Mouse (Mus musculus) WW6 (cell line): ENCODE results near the gene Ercc6l2.
"Not testable (repeated sequence)": the region's sequence is repeated elsewhere in the genome, so short reads cannot be mapped to it uniquely, and the experiment has no call there.

Experiments
- DNase-seq: peaks from one replicate; pipeline ENCODE4 v3.0.0-alpha.2; 2013; ENCODE audit warnings: low read depth, low spot score

The Ercc6l2 gene

DNA sequence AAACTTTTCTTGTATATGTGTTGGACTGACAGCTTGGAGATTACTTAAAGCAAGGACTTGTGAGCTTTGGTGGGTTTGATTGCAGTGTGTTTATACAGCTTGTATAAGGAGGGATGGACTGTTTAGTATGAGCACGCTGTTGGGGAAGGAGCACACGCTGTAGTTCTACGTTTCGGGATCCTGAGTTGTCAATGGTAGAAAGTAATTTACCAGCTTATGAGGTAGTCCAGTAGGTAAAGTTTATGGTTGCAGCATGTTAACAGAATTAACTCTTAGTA lies 64.8 kb downstream of the Ercc6l2 start:
- DNase-seq: no peak

DNA sequence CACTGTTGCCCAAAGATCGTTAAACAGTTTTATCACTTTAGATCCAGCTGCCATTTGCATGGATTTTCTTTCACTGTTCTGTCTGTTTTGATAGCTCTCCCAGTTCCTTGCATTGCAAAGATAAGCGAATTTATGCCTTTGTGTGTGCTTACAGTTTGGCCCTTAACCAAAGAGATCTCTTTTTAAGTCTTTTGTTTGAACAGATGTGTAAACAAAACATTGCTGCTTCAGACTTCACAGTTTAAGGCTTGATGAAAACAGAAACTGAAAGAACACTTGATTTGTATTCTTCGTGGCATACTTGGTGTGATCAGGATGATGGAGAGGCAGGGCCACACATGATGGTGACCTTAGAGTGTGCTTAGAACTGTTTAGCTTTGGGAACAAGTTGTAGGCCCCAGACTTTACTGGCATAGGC lies 70.5 kb downstream of the Ercc6l2 start:
- DNase-seq: no peak

DNA sequence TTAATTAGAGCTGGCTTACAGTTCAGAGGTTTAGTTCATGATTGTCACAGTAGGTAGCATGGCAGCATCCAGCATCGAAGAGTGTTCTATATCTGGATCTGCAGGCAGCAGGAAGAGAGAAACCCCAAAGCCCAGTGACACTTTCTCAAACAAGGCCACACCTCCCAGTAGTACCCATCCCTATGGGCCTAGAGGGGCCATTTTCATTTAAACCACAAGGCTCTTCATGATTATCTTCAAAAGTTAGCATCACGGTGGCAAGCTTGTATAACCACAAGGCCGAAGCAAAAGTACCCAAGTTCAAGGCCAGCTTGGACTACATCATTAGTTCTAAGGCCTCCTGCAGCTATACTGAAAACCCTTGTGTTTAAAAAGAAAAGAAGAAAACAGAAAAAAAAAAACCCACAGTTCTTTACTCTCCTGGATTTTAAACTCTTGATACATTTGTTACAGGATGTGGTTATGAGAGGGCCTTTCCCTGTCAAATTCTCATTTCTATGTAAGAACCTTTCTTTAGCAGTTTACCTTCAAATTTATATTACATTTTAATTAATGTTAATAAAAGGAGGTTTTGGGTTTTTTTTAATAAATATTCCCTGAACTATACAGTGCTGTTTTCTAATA lies 71.5 kb downstream of the Ercc6l2 start:
- no peak for DNase-seq

DNA sequence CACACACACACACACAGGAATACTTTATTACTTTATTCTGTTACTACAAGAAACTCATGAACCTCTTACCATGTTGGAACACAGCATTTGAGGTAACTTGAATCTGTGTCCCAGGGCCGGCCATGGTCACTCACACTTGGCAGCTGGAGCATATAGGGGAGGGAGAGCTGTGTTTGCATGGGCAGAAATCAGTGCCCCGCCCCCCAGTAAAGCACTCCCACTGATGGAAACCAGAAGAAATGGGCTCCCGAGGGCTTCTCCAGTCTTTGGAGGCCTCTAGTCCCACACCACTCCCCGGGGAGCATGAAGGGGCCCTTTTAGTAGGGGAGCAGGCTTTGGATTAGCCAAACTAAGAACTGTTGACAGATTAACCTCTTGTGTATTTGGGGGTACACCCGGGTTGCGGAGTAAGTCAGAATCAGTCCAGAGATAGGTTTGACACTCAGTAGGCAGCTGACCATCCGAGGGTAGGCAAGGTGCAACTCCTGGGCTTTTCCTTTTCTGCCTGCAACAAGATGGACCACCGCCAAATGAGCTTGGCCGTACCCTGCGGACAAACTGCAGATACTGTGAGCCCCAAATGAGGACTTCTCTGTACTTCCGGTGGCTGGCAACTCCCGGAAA lies 85.8 kb downstream of the Ercc6l2 start:
- no peak for DNase-seq

DNA sequence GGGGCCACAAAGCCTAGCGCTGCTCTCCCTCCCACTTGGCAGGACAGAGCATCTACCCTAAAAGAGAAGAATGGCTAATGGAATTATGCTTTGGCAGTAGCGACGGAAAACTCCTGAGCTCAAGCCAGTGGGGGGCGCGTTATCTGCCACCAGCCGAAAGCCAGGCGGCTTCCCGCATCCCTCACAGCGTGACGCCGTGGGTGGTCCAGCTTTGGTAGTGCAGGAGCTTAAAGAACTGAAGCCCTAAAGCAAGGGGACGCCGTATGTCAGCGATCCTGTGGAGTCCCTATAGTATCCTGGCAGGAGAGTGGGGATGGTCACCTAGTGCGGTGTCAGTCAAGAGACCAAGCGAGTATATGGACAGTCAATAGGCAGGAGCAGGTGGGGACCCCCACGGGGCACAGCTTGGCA lies 86.3 kb downstream of the Ercc6l2 start:
- DNase-seq: no peak

DNA sequence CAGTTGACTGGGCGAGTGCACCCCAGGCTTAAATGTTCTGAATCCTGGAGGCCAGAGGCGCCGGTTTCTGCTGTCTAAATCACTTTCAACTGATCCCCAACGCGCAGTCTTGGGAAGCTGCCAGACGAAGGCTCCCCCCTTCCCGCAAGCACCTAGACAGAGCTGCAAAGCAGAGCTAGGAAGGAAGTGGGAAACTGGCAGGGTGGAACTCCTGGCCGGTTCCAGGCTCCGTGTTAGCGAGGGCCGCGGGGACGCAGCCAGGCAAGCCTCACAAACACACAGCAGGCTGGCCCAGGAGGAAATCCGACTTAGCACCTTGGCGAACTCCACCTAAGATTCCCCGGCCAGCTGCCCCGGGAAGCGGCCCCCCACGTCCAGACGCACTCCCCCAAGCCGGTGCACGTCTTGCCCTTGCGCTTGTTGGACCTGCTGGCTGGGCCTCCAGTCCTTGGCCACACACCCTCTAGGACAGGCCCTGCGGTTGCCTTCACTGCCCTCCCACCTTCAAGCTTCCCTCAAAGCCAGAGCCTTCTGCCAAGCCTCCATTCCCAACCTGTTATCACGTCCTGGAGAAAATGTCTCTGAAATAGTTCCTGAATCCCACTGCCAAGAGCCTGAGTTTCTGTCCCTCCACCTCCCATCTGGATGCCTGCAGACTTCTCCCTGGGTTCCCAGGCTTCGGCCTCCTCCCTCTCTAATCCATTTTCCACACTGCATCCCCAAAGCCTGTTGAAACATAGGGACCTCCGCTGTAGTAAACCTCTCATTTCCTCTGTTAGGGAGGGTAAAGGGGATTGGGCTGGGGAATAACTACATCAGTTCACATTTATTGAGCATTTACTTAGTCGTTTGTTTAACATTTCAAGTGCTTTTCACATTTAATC lies 86.9 kb downstream of the Ercc6l2 start:
- no peak for DNase-seq

DNA sequence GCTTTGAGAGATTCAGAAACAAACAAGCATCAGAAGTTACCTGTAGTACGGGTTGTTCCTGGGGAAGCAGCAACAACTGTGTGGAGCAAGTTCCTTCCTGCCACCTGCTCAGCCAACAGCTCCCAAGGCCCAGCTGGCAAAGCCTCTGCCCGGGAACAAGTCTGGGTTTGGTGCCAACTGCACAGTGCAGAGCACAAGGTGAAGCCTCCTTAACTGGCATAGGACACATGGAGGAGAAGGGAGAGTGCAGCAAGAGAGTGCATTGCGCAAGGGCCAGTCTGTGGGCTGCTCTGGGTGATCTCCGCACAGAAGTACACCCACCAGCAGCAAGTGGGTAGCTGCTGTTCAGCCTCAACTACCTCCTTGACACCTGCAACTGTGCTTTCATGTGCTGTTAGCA lies 91.5 kb downstream of the Ercc6l2 start:
- DNase-seq: no peak

DNA sequence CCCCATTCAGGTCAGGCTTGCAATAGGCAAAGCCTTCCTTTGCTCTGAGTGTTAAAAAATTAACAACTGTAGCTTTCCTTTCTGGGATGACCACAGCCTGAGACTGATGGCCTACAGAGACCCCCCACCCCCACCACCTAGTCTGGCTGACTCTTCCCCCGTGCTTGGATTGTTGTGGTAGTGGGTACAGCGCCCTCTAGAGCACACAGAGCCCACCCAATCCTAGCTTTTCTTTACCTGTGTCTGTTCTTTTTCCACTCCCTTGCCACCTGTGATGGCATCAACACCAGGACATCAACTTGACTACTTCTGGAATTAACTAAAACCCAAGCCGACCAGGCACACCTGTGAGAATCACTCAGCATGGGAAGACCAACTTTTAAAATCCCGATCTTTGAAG lies 92.4 kb downstream of the Ercc6l2 start:
- DNase-seq: no peak

DNA sequence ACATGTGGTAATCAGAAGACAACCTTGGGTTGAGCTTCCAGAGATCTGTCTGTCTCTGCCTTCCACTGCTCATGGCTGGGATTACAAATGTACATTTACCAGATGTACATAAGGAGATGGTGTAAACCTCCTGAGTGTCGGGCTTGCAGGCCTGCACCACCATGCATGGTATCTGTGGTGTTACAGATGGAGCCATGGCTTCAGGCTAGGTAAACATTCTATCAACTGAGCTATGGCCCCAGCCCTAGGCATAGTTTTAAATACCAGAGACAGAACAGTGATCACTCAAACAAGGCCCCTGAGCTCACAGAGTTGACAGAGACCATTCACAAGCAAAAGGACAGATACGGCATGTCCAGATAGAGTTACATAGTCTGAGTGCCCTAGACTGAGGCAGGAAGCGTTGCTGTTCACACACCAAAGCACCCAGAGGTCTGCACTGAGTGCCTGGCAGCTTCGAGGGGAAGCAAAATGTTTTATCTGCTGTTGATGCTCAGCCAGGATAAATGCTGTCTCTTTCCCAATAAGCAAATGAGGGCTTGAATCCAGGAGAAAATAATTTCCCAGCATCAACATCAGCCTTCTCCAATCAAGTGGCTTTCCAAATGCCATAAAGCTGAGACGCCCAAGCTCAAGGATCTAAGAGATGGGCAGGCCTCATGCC lies 95.2 kb downstream of the Ercc6l2 start:
- no peak for DNase-seq

DNA sequence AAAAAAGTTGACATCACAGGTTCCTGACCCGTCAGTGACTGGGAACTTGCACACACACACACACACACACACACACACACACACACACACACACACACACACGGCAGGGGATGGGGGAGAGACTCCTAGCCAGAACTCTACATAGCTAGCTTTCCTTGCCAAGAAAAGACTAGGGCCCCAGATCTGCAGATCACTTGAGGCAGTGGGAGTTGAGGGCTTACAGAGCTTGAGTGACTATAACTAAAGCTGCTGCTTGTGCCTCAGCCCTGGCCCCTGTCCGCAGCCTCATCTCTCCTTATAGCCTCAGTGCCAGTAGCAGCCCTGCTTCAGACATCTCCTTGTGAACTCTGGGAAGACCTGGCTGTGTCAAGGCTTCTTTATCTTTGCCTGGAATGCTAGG lies 96.6 kb downstream of the Ercc6l2 start:
- no peak for DNase-seq

DNA sequence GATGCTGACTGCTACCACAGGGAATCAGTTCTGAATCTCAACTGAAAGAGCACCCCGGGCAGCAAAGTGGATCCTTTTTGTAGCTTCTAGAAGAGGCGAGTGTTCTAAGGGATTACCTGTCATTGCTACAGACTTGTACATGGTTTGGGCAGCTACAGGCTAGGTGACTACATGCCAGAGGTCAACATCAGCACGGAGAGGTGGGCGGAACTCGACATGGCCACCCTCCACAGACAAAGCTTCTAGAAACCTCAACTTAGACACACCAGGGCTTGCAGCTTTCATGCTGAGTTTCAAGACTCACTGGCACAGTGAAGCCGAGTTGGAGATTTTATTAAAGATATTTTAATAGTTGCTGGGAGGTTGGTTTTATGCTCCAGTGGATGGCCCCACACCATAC lies 98.1 kb downstream of the Ercc6l2 start:
- no peak for DNase-seq

DNA sequence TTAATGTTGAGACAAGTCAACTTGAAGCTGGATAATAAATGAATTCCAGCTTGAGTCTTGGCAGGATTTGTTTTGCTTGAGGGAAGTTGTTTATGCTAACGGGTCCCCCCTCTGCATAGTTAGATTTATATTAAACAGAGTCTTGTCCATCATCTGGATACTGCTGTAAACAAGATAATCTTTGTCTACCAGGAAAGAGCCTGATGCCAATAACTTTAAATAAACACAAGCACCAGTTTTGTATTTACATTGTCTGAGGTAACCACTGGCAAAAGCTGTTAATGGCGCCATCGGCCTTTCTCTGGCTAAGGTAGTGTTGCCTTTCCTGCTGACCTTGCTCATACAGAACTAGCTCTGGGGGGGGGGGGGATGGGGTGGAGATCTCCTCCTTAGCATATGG lies 100.1 kb downstream of the Ercc6l2 start:
- no peak for DNase-seq

DNA sequence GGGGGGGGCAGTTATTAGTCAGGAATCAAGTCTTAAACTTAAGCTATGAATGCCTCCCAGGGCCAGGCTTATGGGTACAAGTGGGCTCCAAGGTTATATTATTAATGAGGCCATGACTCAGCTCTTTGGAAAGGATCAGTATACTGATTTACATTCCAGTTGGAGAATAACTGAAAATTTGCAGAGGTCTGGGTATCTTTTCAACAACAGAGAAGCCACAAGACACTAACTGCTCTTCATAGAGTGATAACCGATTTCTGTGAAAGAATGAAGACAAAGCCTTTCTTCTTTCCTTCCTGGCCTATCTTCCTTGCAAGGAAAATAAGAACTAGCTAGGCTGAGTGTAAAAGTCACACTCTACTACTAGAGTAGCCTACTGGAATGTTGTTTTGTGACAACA lies 100.6 kb downstream of the Ercc6l2 start:
- DNase-seq: no peak

DNA sequence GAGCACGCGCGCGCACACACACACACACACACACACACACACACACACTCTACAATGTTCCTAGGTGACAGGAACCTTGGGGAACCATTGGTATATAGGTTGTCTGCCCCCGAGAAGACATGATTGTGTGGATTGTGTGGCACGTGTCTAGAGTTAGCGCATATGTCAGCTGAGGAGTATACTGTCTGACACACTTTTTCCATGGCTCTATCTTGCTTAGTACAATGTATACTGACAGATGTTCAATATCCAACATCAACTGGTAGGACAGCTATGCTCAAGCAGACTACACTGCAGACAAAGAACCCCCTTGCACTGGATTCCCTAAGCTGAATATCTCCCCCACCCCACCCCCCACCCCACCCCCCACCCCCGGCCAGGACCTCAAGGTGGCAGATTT lies 101.5 kb downstream of the Ercc6l2 start:
- DNase-seq: no peak

DNA sequence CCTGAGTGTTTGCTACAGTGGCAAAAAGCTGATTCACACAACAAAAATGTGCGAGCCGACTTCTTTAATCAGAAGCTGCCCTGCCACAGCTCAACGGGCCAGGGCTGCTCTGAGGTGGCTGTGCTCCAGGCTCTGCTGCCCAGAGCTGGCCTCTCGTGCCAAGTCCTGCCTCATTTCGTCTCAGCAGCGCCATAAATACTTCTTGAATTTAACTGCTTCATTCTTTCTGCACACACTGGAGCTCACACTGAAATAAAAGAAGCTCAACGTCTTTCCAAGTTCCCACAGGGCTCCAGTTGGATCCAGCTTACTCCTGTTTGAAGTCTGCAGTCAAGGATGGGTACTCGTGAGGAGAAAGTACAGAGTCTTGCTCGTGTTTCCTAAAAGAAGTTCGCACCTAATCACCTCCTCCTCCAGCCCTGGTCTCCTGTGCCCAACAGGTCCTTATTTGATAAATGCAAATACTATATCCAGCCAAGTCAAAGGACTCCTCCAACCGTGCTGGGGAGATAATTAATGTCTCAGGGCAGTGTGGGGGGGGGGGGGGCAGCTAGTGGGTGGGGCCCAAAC lies 102.2 kb downstream of the Ercc6l2 start:
- DNase-seq: no peak

DNA sequence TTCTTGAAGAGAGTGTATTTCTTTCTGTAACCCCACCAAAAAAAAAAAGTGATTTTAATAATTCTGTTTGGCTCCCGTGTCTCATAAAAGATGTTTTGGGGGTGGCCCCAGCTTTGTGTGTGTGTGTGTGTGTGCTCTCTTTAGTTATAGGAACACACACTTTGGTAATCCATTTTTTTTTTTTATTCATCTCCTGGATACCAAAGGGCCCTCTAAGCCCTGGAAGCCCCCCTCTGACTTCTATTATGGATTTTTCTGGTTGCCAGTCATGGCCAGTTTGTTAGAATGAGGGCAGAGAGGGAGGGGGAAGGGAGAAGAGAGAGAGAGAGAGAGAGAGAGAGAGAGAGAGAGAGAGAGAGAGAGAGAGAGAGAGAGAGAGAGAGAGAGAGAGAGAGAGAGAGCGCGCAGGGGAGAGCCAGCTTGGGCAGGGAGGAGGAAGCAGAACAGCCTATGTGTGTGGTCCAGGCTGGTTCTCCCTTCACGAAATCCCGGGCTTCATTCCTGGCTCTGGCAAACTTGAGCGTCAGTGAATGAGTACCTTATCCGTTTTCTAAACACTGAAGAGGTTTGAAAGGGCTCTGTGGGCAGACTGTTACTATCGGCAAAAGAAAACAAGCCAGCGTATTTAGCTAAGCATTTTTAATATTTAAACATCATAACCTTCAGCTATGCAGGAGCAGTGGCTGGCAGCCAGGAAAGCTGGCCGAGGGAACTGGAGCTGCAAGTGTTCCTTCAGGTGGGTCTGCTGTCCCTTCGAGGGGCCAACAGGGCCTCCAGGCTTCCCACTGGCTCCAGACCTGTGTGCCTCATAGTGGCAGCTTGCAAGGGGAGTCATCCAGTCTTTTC lies 103.0 kb downstream of the Ercc6l2 start:
- no peak for DNase-seq

DNA sequence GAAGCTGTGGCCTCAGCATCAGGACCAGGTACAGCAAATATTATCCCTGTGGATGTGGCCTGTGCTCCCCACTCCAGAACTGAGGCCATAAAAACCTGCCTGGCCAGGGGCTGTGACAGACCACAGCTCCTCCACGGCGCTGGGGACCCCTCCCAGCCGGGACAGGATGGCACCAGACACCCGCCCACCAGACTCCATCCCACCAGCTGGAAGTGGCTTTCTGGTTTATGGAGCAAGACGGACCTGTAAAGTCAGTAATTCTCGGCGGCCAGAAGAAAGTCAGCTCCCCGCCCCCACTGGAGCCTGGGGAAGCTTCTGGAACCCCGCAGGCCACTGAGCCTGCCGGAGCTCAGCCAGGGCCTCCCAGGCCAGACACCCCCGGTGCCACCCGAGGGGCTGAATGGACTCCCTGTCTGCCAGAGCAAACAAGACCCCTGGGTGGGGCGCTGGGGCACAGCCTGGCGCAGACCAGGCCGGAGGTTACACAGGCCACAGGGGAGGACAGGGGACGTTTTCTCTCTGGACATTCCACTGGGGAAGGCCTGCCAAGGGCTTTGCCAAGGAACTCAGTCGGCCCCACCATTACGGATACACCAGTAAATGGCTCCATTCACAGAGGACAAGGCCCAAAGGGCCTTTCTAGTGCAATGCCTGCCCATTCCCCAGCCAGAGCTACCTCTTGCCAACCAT lies 103.8 kb downstream of the Ercc6l2 start:
- no peak for DNase-seq

DNA sequence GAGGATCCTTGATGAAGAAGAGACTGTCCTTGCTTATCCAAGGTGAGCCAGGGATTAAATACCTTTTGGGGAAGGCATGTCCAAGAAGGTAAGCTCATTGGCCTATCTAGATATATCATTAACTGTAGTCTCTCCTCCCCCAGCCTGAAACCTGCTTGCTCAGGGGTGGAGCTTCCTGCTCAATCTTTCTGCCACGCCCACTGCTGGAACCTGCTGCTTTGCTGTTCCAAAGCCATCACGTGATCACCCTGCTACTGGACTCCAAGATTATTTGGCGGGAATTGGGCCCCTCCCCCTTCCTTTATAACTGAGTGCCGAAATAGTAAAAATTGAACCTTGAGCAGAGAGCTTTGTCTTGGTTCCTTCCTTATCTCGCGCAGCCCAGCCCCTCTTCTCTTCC lies 109.0 kb downstream of the Ercc6l2 start:
- not testable (repeated sequence) for DNase-seq

DNA sequence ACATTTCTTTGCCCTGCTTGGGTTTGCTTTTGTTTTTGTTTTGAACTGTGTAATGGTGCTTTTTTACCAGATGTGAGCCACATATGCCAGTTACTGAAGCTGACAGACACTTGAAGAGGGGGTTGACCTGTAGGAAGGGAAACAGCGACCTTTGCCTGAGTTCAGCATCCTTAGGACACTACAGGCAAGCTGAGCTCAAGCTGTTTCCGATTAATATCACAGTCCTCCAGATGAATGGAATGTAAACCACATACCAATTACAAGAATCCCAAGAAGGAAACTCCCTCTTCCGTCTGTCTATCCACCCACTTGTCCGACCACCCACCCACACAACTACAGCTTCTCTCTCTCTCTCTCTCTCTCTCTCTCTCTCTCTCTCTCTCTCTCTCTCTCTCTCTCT lies 112.3 kb downstream of the Ercc6l2 start:
- DNase-seq: no peak

DNA sequence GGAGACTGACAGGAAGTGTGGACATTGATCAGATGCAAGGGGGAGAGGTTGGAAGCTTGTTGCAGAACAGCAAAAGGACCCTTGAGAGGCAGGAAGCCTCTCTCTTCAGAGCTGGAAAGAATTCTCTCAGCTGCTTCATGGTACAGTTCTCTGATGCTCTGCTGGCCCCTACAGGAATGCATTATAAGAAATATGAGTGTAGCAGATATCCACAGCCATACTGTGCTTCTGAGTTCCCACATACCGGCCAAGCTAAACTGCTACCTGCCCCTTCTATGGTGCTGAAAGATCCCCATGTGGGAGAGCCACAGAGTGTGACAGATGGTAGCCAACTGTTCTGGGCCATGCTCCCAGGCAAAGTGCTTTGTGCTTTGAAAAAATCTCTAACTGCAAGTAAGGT lies 114.3 kb downstream of the Ercc6l2 start:
- no peak for DNase-seq
